Mouse (Mus musculus) thymus, postnatal 4 days (tissue): ENCODE measurements around the gene Samd4.

Experiments used
- DNase-seq: peaks from one replicate; pipeline ENCODE4 v3.0.0; 2021

The Samd4 gene

GRCm38 (mm10) chr14:47116062-47116762, 233.6 kb downstream of the Samd4 start:
- DNase-seq = no peak

- peak; percentile 31 for DNase-seq
These were observed 234.9 kb downstream of the Samd4 start for GRCm38 (mm10) chr14:47117522-47117921.

DNA sequence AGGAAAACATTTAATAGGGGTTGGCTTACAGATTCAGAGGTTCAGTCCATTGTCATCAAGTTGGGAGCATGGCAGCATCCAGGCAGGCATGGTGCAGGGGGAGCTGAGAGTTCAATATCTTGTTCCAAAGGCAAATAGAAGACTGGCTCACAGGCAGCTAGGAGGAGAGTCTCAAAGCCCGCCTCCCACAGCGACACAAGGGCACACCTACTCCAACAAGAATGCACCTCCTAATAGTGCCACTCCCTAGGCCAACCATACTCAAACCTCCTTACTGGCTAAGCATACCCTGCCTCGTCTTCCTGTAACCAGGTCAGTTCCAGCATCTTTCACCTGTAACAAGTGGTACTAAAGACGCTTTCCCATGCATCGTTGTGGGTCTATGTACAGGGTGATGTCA, 245.3 kb downstream of the Samd4 start:
- DNase-seq = no peak

DNA sequence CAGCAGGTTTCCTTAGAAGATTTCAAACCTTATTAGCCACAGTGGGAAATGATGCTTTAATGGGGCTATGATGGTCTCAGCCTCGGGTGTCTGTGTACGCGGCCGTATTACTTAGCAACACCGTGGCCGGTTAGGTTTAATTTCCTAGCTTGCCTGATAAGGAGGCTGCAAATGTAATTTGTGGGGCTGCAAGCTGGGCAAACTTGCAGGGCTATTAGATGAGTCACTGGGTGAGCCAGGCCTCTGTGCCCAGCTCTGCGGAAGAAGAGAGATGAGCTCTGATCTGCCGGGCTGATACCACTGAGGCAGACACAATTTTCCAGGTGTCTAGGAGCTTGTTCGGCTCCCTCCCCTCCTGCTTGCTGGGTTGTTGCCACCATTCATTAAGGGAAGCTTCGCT, 251.3 kb downstream of the Samd4 start:
- no peak for DNase-seq

DNA sequence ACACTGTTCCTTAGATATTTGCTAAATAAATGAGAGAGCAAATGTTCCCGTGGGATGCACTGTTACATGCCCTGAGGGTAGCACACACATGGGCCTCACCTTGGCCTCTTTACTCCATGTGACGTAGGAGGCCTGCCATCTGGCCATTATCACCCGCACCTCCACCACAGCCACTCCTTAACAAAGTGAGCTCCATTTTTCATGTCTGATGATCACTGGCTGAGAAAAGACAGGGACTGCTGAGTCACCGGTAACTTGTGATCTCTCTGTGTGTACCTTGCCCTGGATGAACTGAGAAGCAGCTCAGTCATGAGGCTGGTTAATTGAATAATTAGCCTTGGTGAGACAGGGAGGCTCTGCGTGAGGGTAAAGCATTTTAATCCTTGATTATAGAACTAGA, 254.0 kb downstream of the Samd4 start:
- DNase-seq = no peak

DNA sequence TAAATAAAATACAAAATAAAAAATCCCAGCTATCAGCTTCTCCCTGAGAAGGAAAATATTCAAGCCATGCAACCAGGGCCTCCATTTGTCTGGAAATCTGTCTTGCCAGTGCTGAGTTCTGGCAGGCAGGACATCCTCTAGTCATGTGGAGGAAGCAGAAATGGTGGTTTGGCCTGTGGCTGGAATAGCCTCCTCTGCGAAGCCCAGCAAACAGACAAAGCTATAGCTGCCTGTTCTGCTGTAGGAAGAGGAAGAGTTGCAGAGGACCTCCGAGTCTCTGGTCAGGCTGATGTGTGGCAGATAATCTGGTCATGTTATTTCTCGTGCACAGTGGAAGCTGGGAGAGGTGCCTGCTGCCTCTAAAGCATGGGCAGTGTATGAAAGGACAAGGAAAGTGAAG, 256.2 kb downstream of the Samd4 start:
- no peak for DNase-seq

GRCm38 (mm10) chr14:47144326-47144725, 261.7 kb downstream of the Samd4 start:
- DNase-seq = no peak

GRCm38 (mm10) chr14:47151306-47151705, 268.7 kb downstream of the Samd4 start:
- no peak for DNase-seq

GRCm38 (mm10) chr14:47154303-47154702, 271.6 kb downstream of the Samd4 start:
- DNase-seq = no peak
